Mouse (Mus musculus) CD4-positive naive resting alpha-beta T cell, adult 57 days (primary cell): Measurements from ENCODE around the gene Spta1. TPM values are rescaled to one million over a fixed set of nuclear protein-coding genes. Genes with fewer than 3 reads are reported as not detected.

Experiments used
- total RNA-seq: library from RNA; stranded (reverse); gene quantifications from one replicate; pipeline ENCODE4 v1.2.4, GENCODE M21; 2023

The Spta1 gene
- total RNA-seq = 0.21 TPM

DNA sequence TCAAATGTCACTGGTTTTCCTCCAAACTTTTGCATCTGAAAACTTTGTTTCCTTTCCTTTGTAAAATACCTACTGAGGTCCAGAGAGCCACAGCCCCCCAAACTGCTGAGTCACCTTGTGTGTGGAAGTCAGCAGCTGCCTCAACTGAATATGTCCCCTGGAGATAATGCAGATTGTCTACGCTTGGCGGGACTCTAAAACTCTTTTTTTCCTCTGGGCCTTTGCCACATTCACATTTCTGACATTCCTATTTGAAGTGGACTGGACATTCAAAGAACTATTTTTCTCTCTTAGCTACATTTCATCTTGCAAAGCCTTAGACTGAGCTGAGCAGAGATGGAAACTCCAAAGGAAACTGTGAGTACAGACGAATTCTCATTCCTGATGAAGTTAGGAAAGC is at the start of gene Spta1:
TSS of gene Spta1 (plus strand) at position 172 of the 400 bp plus-strand sequence.

GRCm38 (mm10) chr1:174131217-174131616 is 41.4 kb upstream of the Spta1 start, which contains the start of gene Olfr424:
TSS of gene Olfr424 (plus strand) at chr1:174131517.

DNA sequence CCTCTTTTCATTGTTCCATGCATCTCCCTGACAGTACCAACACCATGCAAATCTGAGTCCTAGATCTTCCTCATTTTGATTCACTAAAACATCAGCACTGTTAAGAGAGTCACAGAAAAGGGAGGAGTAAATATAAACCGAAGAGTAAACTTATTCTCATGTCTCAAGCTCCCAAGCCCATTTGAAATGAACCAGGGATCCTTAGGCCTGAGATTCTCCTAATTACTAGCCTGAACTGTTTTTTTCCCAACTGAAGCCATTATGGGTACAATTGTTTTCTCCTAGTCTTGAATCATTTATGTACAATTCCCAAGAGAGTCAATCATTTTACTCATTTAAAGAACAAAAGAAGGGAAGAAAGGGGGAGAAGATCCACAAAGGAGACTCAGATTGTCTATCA is 17.2 kb upstream of the Spta1 start, which contains the start of gene Olfr420:
TSS of gene Olfr420 (plus strand) at position 301 of the 400 bp plus-strand sequence.

DNA sequence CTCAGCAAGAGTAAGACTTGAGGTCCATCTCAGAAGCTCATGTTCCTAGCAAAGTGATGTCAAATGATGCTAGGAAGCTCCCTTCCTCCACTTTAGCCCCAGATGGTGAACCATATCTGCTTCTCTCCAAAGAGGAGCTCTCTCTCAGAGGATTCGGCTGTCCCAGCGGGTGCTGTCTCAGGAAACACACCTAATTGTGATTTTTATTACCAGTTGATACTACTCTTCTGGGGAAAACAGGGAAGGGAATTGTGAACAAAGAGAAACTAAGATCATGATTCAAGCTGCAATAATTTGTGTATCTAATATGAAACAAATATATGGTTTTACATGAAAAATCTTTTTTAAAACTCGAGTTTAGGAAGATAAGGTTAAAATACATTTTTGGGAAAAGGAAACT is 79.4 kb downstream of the Spta1 start, which contains the start of gene Olfr419:
TSS of gene Olfr419 (minus strand) at position 101 of the 400 bp plus-strand sequence.

Other genes with a start within 250 kb of the Spta1 start
- gene Mndal, start 230.3 kb upstream of the Spta1 start, total RNA-seq = 269 TPM
- gene Ifi203, start 230.1 kb upstream of the Spta1 start, total RNA-seq = 172 TPM
- gene Ifi202b, start 190.0 kb upstream of the Spta1 start, total RNA-seq = not detected
- gene Ifi205, start 141.0 kb upstream of the Spta1 start, total RNA-seq = 5.3 TPM
- gene Olfr433, start 132.1 kb upstream of the Spta1 start, total RNA-seq = not detected
- gene Olfr432, start 123.6 kb upstream of the Spta1 start, total RNA-seq = not detected
- gene Olfr430, start 106.2 kb upstream of the Spta1 start, total RNA-seq = not detected
- gene Olfr429, start 88.4 kb upstream of the Spta1 start, total RNA-seq = not detected
- not detected for gene Olfr427, start 75.9 kb upstream of the Spta1 start, total RNA-seq
- gene Olfr231, start 51.6 kb upstream of the Spta1 start, total RNA-seq = not detected
- gene Olfr424, start 41.3 kb upstream of the Spta1 start, total RNA-seq = not detected
- gene Olfr420, start 17.1 kb upstream of the Spta1 start, total RNA-seq = not detected
- gene Olfr419, start 79.3 kb downstream of the Spta1 start, total RNA-seq = not detected
- gene Mptx1, start 157.7 kb downstream of the Spta1 start, total RNA-seq = not detected
- not detected for gene Olfr417, start 192.3 kb downstream of the Spta1 start, total RNA-seq
- not detected for gene Olfr248, start 218.3 kb downstream of the Spta1 start, total RNA-seq